Mouse (Mus musculus) myocyte (in vitro differentiated cells): ENCODE measurements around the gene Wfdc18. TPM values are rescaled to one million over a fixed set of nuclear protein-coding genes. Genes with fewer than 3 reads are reported as not detected.
A peak's percentile ranks its signal among the peaks of the same experiment; 100 is the strongest.

Experiments used
- H3K27me3 ChIP-seq: one replicate; pipeline ENCODE4 v1.6.1; 2011; ENCODE audit not compliant: control insufficient read depth, insufficient read depth, insufficient read length
- H3K36me3 ChIP-seq: one replicate; pipeline ENCODE4 v1.6.1; 2011; ENCODE audit not compliant: control insufficient read depth, insufficient read depth
- H3K4me2 ChIP-seq: one replicate; pipeline ENCODE4 v1.6.1; 2011; ENCODE audit warnings: low read depth, control low read depth
- H3K4me3 ChIP-seq: one replicate; pipeline ENCODE4 v1.5.1; 2011; ENCODE audit warnings: mild to moderate bottlenecking, control low read depth, moderate library complexity
- H3K79me2 ChIP-seq: one replicate; pipeline ENCODE4 v1.6.1; 2011; ENCODE audit not compliant: control insufficient read depth, insufficient read depth
- H3ac ChIP-seq: one replicate; pipeline ENCODE4 v1.6.1; 2011; ENCODE audit not compliant: control insufficient read depth, insufficient read length
- CEBPB ChIP-seq: IDR thresholded peaks from 2 replicates; pipeline ENCODE4 v1.6.1; 2011; ENCODE audit warnings: mild to moderate bottlenecking, moderate library complexity; ENCODE audit not compliant: poor library complexity, insufficient read depth, severe bottlenecking
- E2F4 ChIP-seq: IDR thresholded peaks from one replicate; pipeline ENCODE4 v1.6.1; 2011; ENCODE audit warnings: mild to moderate bottlenecking, control low read depth, moderate library complexity; ENCODE audit not compliant: insufficient read depth
- MAX ChIP-seq: IDR thresholded peaks from one replicate; pipeline ENCODE4 v1.6.1; 2011; ENCODE audit warnings: low read depth, mild to moderate bottlenecking, control low read depth
- MYOD1 ChIP-seq, 3 experiments: IDR thresholded peaks; one replicate each; pipeline ENCODE4 v1.6.1; 2011; ENCODE audit warnings: control low read depth in 2 of 3, low read depth in 2 of 3, mild to moderate bottlenecking in 2 of 3, moderate library complexity in 1 of 3; ENCODE audit not compliant: insufficient read length in 2 of 3, control insufficient read depth in 1 of 3
- MYOG ChIP-seq, 3 experiments: IDR thresholded peaks; one replicate each; pipeline ENCODE4 v1.6.1; 2011; ENCODE audit warnings: control low read depth in 2 of 3, low read depth in 2 of 3, mild to moderate bottlenecking in 2 of 3; ENCODE audit not compliant: insufficient read length in 2 of 3, control insufficient read depth in 1 of 3, insufficient read depth in 1 of 3
- POLR2A ChIP-seq: IDR thresholded peaks from one replicate; pipeline ENCODE4 v1.6.1; 2011; ENCODE audit warnings: low read depth, mild to moderate bottlenecking, control low read depth, moderate library complexity; ENCODE audit not compliant: insufficient read length
- POLR2AphosphoS2 ChIP-seq: IDR thresholded peaks from one replicate; pipeline ENCODE4 v1.6.1; 2011; ENCODE audit warnings: low read depth, control low read depth; ENCODE audit not compliant: insufficient read length
- REST ChIP-seq: IDR thresholded peaks from one replicate; pipeline ENCODE4 v1.6.1; 2011; ENCODE audit warnings: mild to moderate bottlenecking, control low read depth, moderate library complexity; ENCODE audit not compliant: insufficient read depth, insufficient read length
- SRF ChIP-seq: IDR thresholded peaks from one replicate; pipeline ENCODE4 v1.6.1; 2011; ENCODE audit warnings: low read depth; ENCODE audit not compliant: control insufficient read depth, insufficient read length
- TCF12 ChIP-seq: IDR thresholded peaks from one replicate; pipeline ENCODE4 v1.6.1; 2011; ENCODE audit warnings: mild to moderate bottlenecking, control low read depth; ENCODE audit not compliant: poor library complexity, insufficient read depth, severe bottlenecking
- TCF3 ChIP-seq: IDR thresholded peaks from one replicate; pipeline ENCODE4 v1.6.1; 2011; ENCODE audit warnings: low read depth, control low read depth; ENCODE audit not compliant: insufficient read length
- USF1 ChIP-seq: IDR thresholded peaks from one replicate; pipeline ENCODE4 v1.6.1; 2011; ENCODE audit warnings: low read depth, mild to moderate bottlenecking, control low read depth, moderate library complexity
- polyA plus RNA-seq: library from polyadenylated mRNA; unstranded; fragments of >200 nt; fragmentation: generic; extraction: Trizol; gene quantifications from one replicate; pipeline ENCODE4 v1.2.1, GENCODE M21; 2012; ENCODE audit warnings: missing spikeins

Gene Wfdc18
- polyA plus RNA-seq, 1 experiment, result not detected

DNA sequence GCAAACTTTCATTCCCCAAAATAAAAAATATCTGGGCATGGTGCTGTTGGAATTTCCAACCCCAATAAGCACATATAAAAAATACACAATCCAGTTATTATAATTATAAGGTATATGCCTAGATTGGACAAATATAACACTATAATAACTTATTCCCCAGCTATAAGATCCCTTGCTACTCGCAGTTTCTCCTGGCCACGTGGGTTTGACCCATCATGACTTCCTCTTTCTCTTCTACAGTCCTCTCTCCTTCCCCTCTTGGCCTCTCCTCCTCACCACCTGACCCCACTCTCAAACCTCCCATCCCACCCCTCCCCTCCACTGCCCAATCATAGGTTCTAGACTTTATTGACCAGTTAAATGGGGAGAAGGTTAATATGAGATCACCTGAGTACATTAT is 5.1 kb downstream of the Wfdc18 start:
- H3K4me2 ChIP-seq, result no peak overlapping the region
- TF ChIP-seq SRF (no peak), REST (no peak), TCF3 (no peak), POLR2A (no peak), TCF12 (no peak), E2F4 (no peak), MAX (no peak), POLR2AphosphoS2 (no peak), CEBPB (no peak), MYOG (IDR thresholded peaks at IDR 0.05; ENCODE audit: control insufficient read depth in 1 of 3, insufficient read depth in 1 of 3, insufficient read length in 2 of 3, low read depth in 2 of 3) (no peak), MYOD1 (IDR thresholded peaks at IDR 0.05; ENCODE audit: control insufficient read depth in 1 of 3, insufficient read length in 2 of 3, low read depth in 2 of 3) (no peak), USF1 (no peak)

DNA sequence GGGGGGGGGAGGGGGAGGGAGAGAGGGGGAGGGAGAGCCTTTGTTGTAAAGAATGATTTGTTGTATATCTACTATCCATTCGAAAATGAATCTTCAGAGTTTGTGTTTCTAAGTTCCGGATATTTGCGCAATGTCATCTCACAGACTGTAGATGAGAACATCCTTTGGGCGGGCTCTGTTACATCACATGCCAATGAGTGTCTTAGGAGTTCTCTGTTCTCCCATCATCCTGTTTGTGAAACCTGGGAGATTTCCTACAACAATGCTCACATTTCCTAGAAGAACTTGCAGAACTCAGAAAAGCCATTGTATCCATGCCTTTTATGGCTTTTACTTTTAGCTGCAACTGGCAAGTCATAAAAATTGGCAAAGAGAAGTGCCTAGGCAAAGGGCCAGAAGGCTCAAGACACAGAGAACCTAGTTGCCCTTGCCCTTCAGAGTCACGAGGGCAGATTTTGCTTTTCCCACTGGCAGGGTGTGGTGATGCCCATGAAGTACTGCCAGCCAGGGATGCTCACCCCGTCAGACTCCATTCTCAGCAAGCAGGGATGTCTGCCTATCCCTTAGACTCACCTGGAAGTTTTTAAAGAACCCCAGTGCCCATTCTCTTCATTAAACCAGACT is 8.3 kb downstream of the Wfdc18 start:
- H3K27me3 ChIP-seq, result no peaks in the 10 kb centered on the region
- no peak overlapping the region for H3ac ChIP-seq
- TF ChIP-seq POLR2A (no peak), REST (no peak), CEBPB (peak; percentile 61; the same call in 1 of the 2 replicates), MAX (no peak), USF1 (peak; percentile 20), TCF12 (no peak)
- no peak overlapping the region for H3K4me3 ChIP-seq
- H3K79me2 ChIP-seq, result no peaks in the 10 kb centered on the region
- H3K4me2 ChIP-seq, result no peak overlapping the region
- no peaks in the 10 kb centered on the region for H3K36me3 ChIP-seq

More for the DNA sequence above, 5.1 kb downstream of the Wfdc18 start:
- Histone ChIP-seq H3K27me3 (peaks cover 11% of the 10 kb centered on the region), H3K36me3 (no peaks in the 10 kb centered on the region), H3ac (no peak overlapping the region), H3K4me3 (no peak overlapping the region), H3K79me2 (no peaks in the 10 kb centered on the region)

DNA sequence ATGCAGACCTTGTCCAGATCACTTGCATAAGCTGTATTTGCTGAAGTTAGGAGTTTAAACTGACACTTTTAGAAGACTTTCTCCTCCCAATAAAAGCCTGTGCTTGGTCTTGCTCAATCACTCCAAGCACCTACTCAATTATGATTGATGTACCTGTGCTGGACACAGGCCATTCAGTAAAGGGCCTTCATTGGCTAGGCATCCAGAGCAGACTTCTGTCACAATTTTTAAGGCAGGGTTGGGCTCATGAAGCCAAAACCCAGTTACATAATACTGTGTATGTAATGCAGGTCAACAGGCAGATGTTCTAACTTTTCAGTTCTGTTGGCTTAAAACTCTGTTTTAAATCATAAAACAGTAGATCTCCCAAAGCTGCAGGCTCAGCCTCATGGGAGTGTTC is 12.0 kb downstream of the Wfdc18 start:
- H3K36me3 ChIP-seq, result no peaks in the 10 kb centered on the region
- H3K79me2 ChIP-seq, result no peaks in the 10 kb centered on the region
- H3ac ChIP-seq, result no peak overlapping the region
- H3K4me2 ChIP-seq, result no peak overlapping the region
- TF ChIP-seq MAX (no peak), POLR2AphosphoS2 (no peak), E2F4 (no peak), REST (no peak), TCF3 (no peak), SRF (no peak), MYOG (IDR thresholded peaks at IDR 0.05; ENCODE audit: control insufficient read depth in 1 of 3, insufficient read depth in 1 of 3, insufficient read length in 2 of 3, low read depth in 2 of 3) (no peak), TCF12 (no peak), USF1 (no peak), CEBPB (no peak), MYOD1 (IDR thresholded peaks at IDR 0.05; ENCODE audit: control insufficient read depth in 1 of 3, insufficient read length in 2 of 3, low read depth in 2 of 3) (no peak), POLR2A (no peak)
- no peak overlapping the region for H3K4me3 ChIP-seq
- no peaks in the 10 kb centered on the region for H3K27me3 ChIP-seq

DNA sequence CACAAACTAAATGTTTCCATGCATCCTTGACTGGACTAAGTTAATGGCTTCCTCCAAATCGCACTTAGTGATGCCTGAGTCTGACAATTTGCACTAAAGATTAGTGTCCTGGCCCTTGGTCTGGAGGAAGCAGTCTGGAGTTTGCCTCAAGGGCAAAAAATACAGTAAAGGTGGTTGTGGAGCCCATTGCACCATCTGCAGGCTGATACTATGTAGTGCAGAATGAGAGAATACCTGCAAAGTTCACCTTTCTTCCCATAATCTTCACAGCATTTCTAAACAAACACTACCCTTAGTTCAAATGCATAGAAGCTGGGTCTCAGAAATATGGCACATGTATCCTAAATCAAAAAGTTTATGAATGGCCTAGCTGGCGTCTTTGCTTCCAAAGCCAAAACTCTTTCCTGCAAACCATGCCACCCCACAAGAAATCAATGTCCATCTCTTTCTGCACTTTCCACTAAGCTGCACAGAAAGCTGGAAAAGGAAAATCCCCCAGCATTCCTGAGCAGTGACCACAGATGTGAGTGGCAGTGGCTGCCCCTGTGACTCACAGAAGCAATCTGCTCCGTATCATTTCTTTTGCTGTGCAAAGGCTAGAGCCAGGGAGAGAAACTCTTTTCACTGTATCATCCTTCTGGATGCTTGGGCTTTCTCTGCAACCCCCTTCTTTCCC is 20.1 kb downstream of the Wfdc18 start:
- Histone ChIP-seq H3ac (no peak overlapping the region), H3K27me3 (no peaks in the 10 kb centered on the region), H3K4me2 (peak overlapping the region; percentile 56), H3K36me3 (no peaks in the 10 kb centered on the region), H3K4me3 (no peak overlapping the region), H3K79me2 (no peaks in the 10 kb centered on the region)
- no peak for TF ChIP-seq CEBPB

DNA sequence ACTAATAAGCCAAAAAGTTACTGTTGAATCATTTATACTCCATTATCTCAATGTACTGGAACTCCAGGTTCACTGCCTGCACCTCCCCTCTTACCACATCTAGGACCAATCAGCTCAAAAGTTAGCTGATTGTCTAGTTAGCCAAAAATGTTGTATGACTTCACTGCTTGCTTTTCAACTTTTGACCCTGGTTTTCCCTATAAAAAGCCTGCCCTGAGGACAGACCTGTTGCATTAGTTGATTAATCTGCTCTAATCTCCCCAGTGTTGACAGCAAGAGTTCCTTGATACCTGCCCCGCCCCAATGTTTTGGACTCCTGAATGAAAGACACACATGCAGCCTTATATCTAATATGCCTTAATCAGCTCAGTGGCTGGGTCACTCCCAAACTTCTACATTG is 22.3 kb downstream of the Wfdc18 start:
- H3K4me2 ChIP-seq, result no peak overlapping the region
- H3K36me3 ChIP-seq, result no peaks in the 10 kb centered on the region
- TF ChIP-seq TCF3, result no peak
- no peak for TF ChIP-seq USF1
- no peak for TF ChIP-seq CEBPB
- no peak for TF ChIP-seq E2F4
- no peak for TF ChIP-seq TCF12
- no peak for TF ChIP-seq SRF
- no peak for TF ChIP-seq REST
- TF ChIP-seq POLR2A, result no peak
- no peak for TF ChIP-seq MYOG (IDR thresholded peaks at IDR 0.05; ENCODE audit: control insufficient read depth in 1 of 3, insufficient read depth in 1 of 3, insufficient read length in 2 of 3, low read depth in 2 of 3)
- TF ChIP-seq MYOD1 (IDR thresholded peaks at IDR 0.05; ENCODE audit: control insufficient read depth in 1 of 3, insufficient read length in 2 of 3, low read depth in 2 of 3), result no peak
- TF ChIP-seq MAX, result no peak
- no peak for TF ChIP-seq POLR2AphosphoS2
- no peak overlapping the region for H3ac ChIP-seq
- H3K79me2 ChIP-seq, result no peaks in the 10 kb centered on the region
- no peak overlapping the region for H3K4me3 ChIP-seq
- no peaks in the 10 kb centered on the region for H3K27me3 ChIP-seq
